Mouse (Mus musculus): Measurements from ENCODE around the gene Notch3.

Gene Notch3

DNA sequence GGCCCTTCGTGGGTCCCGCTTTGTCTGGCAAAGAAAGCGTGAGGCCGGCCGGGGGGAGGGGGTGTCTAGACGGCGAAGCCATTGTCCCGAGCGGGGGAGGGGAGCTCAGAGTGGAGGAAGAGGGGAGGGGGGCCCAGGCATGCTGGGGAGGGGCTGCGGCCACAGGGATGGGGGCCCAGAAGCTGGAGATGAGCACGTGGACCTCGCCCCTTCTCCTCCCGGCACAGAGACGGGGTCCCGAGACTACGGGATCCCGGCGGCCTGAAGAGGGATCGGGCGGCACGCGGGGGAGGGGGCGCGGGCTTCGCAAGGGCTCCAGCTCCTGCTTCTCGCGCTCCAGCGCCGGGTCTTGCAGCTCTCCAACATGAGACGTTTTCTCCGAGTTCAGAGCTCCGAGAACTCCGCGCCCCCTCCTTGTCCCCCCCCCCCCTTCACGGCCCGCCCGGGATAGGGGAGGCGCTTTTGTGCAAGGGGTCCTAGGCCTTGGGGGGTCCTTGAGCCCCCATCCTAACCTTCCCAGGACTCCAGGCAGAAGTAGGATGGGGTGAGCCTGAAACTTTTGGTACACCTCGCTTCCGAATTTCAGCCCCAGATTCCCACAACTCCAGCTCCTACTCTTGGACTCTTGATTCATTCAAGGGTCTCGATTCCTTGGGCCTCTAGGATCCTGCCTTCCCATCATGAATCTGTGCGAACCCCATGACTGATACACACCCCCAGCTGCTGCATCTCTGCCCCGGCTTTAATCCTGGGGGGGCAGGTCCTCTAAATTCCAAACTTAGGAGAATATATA, 653 bp downstream of the Notch3 start:
- DNase-seq (ENCODE audit: low spot score) = peak; percentile 86

DNA sequence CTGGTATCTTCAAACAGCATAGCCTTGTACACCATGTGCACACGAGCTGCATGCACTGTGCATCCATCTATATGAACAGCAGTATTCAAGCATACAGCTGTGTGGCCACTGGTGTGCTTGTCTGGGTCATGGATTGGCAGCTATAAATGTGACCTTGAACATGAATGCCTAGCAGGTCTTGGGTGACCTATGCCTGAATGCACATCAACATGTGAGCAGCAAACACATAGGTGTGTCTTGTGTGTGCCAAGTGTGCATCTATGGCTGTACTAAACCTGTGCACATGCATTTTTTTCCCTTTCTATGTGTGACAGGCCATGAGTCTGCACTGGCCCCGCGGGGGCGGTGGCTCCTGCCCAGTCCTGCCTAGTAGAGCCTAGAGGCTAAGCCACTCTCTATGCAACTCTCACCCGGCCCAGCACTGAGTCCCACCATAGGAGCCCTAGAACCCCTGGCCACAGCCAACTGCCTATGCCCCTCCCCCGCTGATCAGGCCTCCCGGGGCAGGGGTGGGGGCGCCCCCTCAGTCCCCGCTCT, 1.3 kb downstream of the Notch3 start:
- DNase-seq (ENCODE audit: low spot score) = no peak

DNA sequence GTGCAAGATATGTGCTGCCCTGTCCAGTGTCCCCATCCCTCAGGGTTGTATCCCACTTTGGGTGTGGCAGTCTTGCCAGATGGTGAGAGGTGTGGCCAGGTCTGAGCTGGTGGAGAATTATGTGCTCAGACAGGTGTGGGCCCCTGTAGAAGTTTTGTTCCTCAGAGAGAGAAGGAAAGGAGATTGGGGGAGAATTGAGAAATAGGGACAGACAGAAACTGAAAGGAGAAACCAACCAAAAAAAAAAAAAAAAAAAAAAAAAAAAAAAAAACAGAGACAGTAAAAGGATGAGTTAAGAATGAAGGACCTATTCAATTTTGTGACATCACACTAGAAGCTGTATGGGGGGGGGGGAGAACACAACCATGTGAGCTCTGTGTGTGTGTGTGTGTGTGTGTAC, 1.9 kb downstream of the Notch3 start:
- DNase-seq (ENCODE audit: low spot score) = no peak

DNA sequence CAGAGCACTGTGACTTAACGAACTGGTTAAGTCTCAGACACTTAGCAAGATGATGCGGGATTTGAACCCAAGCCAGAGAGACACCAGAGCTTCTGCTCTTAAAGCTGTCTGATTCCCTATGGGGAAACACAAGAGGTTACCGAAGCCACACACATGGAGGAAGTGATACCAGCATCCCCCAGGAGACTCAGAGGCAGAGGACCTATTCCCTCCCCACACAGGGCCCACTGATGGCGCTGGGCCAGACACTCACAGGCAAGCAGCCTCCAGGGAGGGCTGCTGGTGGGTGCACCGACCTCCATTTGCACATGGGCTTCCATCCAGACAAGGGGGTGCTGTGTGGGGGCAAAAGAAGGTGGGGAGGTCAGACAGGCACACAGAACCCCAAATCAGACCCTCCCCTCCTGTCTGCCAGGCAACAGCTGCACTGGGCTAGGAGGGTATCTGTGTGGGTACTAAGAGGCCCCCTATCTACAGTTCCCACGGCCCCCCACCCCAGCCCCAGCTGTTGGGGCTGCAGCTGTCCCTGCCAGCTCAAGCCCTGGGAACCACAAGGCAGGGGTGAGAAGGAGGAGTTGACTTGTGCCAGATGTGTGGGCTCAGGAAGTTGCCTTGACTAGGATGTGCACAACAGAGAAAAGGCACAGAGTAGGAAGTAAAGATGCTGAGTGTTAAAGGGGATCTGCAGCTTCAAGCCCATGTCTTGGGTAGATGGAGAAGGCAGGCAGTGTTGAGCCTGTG, 2.6 kb downstream of the Notch3 start:
- no peak for DNase-seq (ENCODE audit: low spot score)

DNA sequence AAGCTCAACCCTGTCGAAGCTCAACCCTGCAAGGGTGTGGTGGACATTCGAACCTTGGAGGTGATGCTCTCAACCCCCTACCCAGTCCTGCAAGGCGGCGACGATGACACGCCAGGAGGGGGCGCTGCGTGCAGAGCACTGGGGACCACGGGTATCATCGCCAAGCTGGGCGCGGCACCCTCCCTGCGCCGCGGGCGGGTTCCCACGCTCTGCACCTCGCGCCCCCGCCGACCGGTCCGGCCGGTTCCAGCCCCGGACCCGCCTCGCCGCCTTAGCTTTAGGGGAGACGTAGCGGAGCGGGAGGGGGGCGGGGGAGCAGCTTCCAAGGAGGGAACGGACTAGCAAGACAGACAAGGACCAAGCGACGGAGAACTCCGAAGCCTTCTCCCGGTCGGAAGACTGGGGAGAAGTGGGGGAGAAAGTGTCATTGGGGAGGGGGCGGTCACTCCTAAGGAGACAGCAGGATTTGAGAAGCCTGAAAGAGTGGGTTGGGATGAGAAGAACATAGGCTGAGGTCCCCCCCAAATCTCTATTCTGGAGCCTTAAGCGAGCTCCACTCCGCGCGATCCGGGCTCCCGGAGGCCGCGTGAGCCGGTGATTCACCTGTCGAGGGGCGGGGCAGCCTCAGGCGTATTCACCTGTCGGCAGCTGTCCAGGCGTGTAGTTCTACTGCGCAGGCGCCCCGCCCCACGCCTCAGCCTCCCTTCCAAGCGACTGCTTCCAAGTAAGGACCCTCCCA, 4.4 kb downstream of the Notch3 start:
- DNase-seq (ENCODE audit: low spot score) = peak; percentile 87

DNA sequence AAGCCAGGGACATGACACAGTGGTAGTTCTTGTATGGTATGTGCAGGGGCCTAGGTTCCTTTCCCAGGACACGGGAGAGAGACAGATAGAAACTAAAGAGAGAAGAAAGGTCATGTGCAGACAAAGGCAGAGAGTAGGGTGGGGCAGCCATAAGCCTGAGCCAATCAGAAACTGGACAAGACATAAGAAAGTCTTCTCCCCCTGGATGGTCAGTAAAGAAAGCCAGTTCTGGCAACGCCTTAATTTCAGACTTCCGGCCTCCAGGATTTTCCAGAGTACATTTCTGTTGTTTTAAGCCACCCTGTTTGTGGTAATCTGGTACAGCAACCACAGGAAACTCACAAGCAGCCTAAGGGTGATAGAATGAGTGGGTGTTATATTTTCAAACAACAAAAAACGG, 5.8 kb downstream of the Notch3 start:
- no peak for DNase-seq (ENCODE audit: low spot score)

DNA sequence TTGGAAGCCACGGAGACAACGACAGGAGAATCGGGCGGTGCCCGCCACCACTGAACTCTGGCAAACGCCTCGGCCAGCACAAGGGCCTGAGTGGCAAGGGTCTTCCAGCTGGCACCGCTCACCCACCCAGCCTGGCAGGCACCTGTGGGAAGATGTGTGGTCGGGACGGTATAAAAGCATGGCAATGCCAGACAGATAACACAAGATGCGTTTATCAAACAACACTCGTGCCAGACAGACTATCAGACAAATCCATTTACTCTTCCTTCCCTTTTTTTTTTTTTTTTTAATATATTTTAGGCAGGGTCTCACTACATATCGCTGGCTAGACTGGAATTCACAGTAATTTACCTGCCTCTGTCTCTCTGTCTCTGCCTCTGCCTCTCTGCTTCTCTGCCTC, 7.8 kb downstream of the Notch3 start:
- DNase-seq (ENCODE audit: low spot score) = no peak

DNA sequence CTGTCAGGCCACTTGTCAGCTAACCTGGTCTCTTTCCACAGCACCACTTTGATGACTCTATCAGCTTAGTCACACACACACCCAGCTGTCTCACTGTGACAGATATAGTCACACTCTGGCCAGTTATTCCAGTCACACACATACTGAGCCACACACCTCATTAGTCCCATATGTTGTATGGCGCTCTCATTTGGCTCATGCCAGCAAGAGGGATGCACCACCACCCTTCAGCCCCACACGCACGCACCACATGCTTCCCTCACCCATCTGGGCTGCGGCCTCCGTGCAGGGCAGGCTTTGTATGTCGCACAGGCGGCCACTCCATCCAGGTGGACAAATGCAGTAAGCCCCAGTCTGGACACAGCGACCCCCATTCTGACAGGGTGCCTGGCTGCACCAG, 19.9 kb downstream of the Notch3 start:
- no peak for DNase-seq (ENCODE audit: low spot score)

DNA sequence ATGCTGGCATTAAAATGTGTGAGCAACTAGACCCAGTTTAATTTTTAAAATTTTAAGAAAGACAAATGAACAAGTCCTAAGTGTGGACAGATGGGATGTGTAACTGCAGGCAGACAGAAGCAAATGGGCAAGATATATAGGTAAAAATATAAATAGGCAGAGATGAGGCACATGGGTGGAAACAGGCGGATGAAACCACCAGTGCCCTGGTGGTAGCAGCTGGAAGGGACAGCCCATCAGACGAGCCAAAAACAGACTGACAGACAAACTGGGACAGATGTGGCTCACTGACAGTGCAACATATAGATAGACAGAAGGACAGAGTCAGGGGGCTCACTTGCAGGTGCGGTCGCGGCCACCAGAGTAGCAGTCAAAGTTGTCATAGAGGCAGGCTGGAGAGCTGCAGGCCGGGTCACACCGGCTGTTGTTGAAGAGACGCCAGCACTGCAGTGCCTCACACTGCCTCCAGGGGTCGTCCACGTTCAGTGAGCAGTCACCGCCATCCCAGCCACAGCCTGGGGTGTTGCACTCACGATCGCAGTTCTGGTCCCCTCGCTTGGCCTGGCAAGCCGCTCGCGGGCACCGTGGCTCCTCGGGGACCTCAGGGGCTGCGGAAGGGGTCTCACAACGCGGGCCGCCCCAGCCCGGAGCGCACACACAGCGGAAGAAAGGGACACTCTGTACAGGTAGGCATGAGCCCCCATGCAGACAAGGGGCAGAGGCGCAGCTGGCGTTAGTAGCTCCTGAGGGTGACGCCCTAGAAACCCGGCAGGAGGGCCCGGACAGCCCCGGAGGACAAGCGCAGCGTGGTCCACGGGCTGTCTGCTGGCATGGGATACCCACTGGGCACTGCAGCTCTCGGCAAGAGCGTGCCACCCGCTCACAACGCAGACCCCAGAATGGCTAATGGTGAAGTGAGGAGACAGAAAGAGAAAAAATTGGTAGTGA, 23.5 kb downstream of the Notch3 start:
- peak; percentile 92 for DNase-seq (ENCODE audit: low spot score)

DNA sequence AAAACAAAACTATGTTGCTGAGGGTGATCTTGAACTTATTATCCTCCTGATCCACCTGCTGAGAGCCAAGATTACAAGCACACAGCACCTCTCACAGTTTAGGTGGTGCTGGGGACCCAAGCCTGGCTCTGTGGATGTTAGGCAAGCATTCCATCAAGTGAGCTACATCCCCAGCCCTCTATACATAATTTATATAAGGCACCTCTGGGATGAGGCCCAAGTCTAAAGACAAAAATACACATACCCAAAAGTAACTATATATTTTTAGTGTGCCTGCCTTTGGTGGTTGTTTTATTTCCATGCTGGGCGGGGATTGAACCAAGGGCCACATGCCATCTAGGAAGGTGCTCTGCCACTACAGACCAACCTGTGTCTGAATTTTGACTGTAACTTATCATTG, 24.4 kb downstream of the Notch3 start:
- no peak for DNase-seq (ENCODE audit: low spot score)

DNA sequence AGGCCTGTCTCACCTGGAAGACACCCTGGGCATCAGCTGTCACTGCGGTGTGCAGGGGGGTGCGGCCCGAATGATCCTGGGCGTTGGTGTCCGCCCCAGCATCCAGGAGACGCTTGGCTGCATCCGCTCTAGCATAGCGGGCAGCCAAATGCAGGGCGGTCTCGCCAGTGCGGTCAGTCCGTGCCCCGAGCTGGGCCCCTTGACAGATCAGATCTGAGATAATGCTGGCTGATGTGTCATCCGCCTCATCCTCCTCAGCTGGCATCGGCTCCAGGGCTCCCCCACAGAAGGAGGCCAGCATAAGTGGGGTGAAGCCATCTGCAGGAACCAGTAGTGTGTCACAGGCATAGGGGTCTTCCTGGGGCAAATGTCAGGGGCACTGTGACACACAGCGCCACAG, 33.3 kb downstream of the Notch3 start:
- DNase-seq (ENCODE audit: low spot score) = no peak

DNA sequence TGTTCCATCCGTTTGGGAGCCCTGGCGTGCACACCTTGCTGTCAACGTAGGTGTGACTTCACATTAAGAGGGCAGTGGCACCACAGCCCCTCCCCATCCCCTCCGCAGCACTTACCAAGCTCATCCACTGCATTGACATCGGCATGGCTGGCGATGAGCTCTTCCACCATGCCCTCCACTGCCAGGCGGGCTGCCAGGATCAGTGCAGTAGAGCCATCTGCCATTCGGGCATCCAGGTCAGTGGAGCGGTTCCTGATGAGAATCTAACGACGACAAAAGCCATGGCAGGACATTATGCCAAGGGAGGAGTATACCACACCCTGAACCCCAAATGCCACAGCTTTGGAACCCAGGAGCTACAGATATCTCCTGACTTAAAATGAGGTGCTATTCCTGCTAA, 34.6 kb downstream of the Notch3 start:
- no peak for DNase-seq (ENCODE audit: low spot score)

DNA sequence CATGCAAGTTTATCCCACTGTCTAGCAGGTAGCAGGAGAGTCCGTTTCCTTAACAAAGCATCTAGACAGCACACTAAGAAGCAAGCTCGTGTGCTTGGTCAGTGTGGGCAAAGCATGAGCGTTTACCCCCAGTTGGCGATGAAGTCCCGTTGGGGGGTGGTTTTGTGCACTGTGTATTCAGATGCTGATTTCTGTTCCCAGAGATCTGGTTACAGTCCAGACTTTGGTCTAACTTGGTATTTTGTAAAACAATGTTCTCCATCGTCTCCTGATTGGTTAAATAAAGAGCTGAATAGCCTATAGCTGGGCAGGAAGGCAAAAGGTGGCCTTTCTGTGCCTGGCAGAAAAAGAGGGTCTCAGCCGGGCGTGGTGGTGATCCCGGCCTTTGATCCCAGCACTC, 36.1 kb downstream of the Notch3 start:
- DNase-seq (ENCODE audit: low spot score) = no peak

DNA sequence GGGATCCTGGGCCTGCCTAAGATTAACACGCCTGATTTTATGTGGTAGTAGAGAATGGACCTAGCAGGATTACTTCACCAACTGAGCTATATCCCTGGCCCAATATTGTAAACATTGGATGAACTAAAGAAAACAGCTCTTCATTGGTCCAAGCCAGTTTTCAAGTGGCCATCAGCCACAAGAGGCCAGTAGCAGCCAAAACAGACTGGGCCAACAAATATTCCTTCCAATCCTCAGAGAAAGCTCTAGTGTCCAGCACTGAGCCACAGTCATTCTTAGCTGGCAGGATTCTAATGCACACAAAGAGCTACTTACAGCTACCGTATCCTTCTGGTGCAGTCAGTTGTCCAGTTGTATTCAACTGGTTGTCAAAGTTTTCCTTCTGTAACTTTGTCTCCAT, 39.5 kb downstream of the Notch3 start:
- DNase-seq (ENCODE audit: low spot score) = no peak

DNA sequence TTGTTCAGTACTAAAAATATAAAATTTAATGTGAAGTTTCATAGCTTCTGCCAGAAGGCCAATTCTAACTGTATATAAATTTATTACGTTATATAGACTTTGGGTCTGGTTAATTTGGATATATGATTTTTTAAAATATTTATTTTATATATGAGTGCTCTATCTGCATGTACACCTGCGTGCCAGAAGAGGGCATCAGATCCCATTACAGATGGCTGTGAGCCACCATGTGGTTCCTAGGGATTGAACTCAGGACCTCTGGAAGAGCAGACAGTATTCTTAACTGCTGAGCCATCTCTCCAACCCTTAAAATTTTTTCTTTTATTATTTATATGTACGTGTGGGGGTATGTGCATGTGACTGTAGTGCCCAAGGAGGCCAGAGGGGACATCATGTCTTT, 41.2 kb downstream of the Notch3 start:
- no peak for DNase-seq (ENCODE audit: low spot score)

DNA sequence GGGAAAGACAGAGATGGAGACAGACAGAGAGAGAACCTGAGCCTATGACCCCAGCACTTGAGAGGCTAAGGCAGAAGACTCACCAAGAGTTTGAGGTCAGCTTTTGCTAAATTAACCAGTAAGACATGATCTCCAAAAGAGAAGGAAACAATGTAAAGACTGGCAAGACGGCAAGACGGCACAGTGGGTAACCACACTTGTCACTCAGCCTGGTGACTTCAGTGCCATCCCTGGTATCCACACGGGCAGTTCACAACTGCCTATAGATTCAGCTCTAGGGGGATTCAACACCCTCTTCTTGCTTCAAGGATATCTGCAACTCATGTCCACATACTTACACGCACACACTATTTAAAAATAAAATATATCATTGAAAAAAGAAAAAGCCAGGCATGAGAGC, 43.1 kb downstream of the Notch3 start:
- DNase-seq (ENCODE audit: low spot score) = no peak

DNA sequence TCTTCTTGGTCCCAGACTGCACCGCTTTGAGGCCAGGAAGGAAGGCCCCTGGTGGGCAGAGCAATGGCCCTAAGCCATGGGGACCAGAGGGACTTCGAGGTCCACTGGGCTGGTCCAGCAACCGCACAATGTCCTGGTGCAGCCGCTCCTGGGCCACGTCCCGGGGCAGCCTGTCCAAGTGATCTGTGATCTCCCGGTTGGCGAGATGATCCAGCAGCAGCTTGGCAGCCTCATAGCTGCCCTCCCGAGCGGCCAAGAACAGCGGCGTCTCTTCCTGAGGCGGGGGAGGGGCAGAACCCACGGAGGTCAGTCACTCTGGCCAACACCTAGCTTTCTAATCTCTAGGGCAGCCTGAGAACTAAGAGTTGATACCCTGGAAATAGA, 44.1 kb downstream of the Notch3 start:
- no peak for DNase-seq (ENCODE audit: low spot score)

DNA sequence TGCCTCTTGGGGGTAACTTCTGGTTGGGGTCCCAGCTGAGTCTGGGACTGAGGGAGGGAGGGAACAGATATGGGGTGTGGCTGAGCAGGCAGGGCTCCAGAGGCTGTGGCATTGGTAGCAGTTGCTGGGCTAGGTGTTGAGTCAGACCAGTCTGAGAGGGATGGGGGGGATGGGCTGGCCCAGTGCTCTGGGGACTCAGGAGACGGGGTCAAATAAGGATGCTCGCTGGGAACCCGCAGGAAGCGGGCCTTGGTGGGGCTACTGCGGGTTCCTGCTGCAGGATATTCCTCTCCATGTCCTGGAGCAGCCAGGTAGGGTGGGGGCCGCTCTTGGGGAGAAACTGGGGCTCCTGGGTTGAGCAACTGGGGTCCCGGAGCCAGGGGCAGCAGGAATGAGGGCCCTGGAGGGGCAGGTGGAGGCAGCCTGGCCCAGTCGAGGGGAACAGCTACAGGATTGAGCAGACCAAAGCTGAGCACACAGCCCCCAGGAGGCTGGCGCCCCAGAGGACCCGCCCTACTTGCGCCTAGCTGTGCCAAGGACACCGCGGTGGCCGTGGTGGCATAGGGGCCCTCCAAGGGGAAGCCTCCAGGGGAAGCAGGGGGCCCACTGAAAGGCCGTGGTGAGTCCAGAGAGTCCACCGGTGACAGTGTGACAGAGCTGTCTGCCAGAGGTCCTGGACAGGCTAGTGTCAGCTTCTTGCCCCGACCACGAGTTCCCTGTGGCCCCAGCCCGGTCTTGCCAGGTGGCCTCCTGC, 44.6 kb downstream of the Notch3 start:
- no peak for DNase-seq (ENCODE audit: low spot score)

DNA sequence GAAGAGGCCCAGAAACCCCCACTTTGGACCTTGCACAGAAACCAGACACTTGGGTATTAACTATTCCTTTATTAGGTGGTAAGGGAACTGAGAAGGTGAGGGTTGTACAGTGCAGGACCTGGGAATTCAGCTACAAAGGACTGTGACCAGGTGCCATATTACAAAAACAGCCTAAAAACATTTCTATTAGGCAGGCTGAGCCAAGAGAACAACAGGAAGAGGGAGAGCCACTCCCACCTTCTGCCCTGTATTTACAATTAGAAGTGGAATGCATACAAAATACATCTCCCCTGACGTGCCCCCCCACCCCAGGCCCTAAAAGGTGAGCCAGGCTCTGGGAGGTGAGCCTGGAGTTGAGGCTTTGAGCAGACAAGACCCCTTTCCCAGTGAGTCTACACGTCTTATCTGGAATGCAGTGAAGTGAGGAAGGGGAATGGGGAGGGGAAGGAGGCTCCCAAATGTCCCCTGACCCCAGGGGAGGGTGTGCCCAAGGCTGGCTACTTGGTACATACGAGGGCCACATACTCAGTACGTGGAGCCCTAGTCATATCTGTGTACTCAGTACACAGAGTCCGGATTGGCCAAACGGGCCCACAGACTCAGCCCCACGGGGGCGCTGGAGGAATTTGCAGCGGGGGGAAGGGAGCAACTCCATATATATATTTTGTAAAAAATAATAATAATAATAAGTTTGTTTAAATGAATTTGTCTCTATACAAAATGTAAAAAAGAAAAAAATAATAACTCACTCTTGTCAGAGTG, 45.7 kb downstream of the Notch3 start:
- DNase-seq (ENCODE audit: low spot score) = no peak

DNA sequence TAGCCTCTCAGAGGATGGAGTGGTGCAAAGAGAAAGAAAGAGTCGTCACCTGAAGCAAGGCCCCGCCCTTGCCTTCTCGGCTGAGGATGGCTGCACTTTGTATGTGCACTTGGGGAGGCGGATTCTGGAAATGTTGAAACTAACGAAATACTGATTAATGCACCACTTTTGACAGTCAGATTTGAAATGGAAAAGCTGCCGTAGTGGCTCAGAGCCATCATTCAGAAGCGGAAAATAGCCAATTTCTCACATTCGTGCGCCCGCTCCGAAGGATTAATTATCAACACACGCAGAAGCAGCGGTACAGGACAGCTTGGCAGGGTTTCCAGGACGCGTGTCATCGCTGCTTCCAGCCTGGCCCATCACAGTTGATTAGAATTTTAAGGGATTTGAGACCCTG, 47.5 kb downstream of the Notch3 start:
- no peak for DNase-seq (ENCODE audit: low spot score)
